Mouse (Mus musculus) E14TG2a.4 (cell line): ENCODE data around the gene Muc3.
A peak's percentile ranks its signal among the peaks of the same experiment; 100 is the strongest.
"Not testable (repeated sequence)": the region's sequence is repeated elsewhere in the genome, so short reads cannot be mapped to it uniquely, and the experiment has no call there.

Source experiments
- H3K27me3 ChIP-seq: 2 replicates; pipeline ENCODE4 v1.6.1; 2014; ENCODE audit warnings: low read length, control low read depth; ENCODE audit not compliant: insufficient read depth
- H3K36me3 ChIP-seq: 2 replicates; pipeline ENCODE4 v1.6.1; 2014; ENCODE audit warnings: low read length, control low read depth; ENCODE audit not compliant: insufficient read depth
- H3K4me1 ChIP-seq: replicated peaks from 2 replicates; pipeline ENCODE4 v1.6.1; 2014; ENCODE audit warnings: low read depth, low read length, control low read depth
- H3K4me3 ChIP-seq: replicated peaks from 2 replicates; pipeline ENCODE4 v1.5.1; 2014; ENCODE audit warnings: mild to moderate bottlenecking, low read length
- H3K9me3 ChIP-seq: 2 replicates; pipeline ENCODE4 v1.6.1; 2014; ENCODE audit warnings: low read length, control low read depth
- CTCF ChIP-seq: conservative IDR thresholded peaks from 2 replicates; pipeline ENCODE4 v1.5.1; 2014; ENCODE audit warnings: low read length
- NANOG ChIP-seq: IDR thresholded peaks from 2 replicates; pipeline ENCODE4 v1.6.1; 2014; ENCODE audit warnings: borderline replicate concordance, low read length, mixed read lengths
- POU5F1 ChIP-seq: IDR thresholded peaks from 2 replicates; pipeline ENCODE4 v1.6.1; 2014; ENCODE audit warnings: low read length, borderline replicate concordance

Gene Muc3

GRCm38 (mm10) chr5:137149272-137149882 is at the start of gene Muc3:
Muc3 (minus strand) TSS chr5:137149322.
- H3K9me3 ChIP-seq, H3K4me3 ChIP-seq, H3K36me3 ChIP-seq, H3K27me3 ChIP-seq: not testable (repeated sequence)
- peaks cover 17% of the 10 kb centered on the region for H3K4me1 ChIP-seq

GRCm38 (mm10) chr5:137194488-137195120 is 45.5 kb upstream of the Muc3 start:
- Histone ChIP-seq H3K36me3 (no peaks in the 10 kb centered on the region), H3K9me3 (no peaks in the 10 kb centered on the region), H3K27me3 (peaks cover 20% of the 10 kb centered on the region), H3K4me1 (peaks cover 11% of the 10 kb centered on the region), H3K4me3 (no peak overlapping the region)
- no peak for TF ChIP-seq POU5F1
- TF ChIP-seq CTCF = no peak
- TF ChIP-seq NANOG = no peak

DNA sequence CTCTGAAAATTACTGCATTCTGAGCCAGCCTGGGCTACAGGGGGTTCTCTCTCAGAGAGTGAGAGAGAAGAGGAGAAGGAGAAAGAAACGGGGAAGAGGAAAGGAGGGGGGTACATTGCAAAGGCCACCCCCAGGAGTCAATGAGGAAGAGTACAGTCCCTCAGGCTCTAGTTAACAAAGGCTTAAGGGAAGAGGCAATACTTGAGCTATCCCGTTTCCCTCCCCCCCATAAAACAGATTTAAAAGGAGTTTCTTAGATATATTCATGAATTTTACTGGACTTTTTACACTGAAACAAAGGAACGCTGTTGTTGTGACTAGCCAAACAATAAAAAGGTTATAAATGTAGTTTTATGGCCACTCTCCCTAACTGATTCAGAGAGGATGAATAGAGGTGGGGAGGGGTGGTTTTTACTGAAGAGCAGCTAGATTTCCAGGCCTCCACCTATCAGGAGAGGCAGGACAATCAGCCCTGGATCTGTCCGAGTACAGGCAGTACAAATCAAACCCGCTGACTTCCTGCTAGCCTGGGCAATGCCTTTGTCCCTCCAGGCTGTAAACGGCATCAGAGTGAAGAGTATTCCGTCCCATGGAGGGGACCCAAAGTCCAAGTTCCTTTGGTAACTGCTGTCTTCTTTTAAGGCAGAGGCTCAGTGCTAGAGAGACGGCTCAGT is 44.3 kb upstream of the Muc3 start:
- Histone ChIP-seq H3K9me3 (no peaks in the 10 kb centered on the region), H3K36me3 (no peaks in the 10 kb centered on the region), H3K4me1 (peaks cover 11% of the 10 kb centered on the region), H3K27me3 (peaks cover 28% of the 10 kb centered on the region), H3K4me3 (no peak overlapping the region)
- TF ChIP-seq NANOG (no peak), CTCF (no peak)

- TF ChIP-seq POU5F1 = no peak
- TF ChIP-seq NANOG = no peak
- Histone ChIP-seq H3K27me3 (peaks cover 43% of the 10 kb centered on the region), H3K36me3 (no peaks in the 10 kb centered on the region), H3K9me3 (no peaks in the 10 kb centered on the region), H3K4me1 (peaks cover 8% of the 10 kb centered on the region), H3K4me3 (peak overlapping the region; percentile 74)
These were observed 40.2 kb upstream of the Muc3 start for GRCm38 (mm10) chr5:137189326-137189725.

DNA sequence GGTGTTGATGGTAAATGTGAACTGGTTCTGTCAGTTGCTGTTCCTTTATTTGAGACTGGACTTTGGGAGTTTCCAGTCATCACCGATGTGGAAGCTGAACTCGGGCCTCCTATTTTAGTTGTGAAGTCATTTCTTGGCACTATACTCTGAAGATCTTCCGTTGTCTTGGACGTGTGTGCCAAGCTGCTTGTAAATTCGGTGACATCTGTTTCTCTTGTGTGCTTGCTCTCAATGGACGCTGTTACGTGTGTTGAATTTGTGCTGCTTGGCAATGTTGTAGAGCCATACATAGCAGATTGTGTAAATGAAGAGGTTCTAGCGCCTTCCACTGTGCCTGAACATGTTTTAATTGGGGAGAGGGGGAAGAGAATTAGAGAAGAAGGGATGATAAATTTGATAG is 36.2 kb upstream of the Muc3 start:
- TF ChIP-seq NANOG = no peak
- TF ChIP-seq POU5F1 = no peak
- no peak for TF ChIP-seq CTCF
- H3K9me3 ChIP-seq = no peaks in the 10 kb centered on the region

GRCm38 (mm10) chr5:137179646-137180374 is 30.7 kb upstream of the Muc3 start:
- no peak overlapping the region for H3K4me3 ChIP-seq
- no peaks in the 10 kb centered on the region for H3K36me3 ChIP-seq
- no peaks in the 10 kb centered on the region for H3K4me1 ChIP-seq
- no peaks in the 10 kb centered on the region for H3K9me3 ChIP-seq
- peaks cover 26% of the 10 kb centered on the region for H3K27me3 ChIP-seq
- TF ChIP-seq POU5F1 (no peak), NANOG (no peak), CTCF (no peak)

More for the DNA sequence above, 36.2 kb upstream of the Muc3 start:
- Histone ChIP-seq H3K27me3 (peaks cover 31% of the 10 kb centered on the region), H3K4me1 (no peaks in the 10 kb centered on the region), H3K36me3 (no peaks in the 10 kb centered on the region), H3K4me3 (no peak overlapping the region)

GRCm38 (mm10) chr5:137173967-137174366 is 24.8 kb upstream of the Muc3 start:
- no peaks in the 10 kb centered on the region for H3K9me3 ChIP-seq
- H3K27me3 ChIP-seq = peaks cover 35% of the 10 kb centered on the region
- H3K4me3 ChIP-seq = no peak overlapping the region
- H3K36me3 ChIP-seq = no peaks in the 10 kb centered on the region
- peaks cover 9% of the 10 kb centered on the region for H3K4me1 ChIP-seq
- TF ChIP-seq POU5F1 (no peak), CTCF (no peak), NANOG (no peak)

DNA sequence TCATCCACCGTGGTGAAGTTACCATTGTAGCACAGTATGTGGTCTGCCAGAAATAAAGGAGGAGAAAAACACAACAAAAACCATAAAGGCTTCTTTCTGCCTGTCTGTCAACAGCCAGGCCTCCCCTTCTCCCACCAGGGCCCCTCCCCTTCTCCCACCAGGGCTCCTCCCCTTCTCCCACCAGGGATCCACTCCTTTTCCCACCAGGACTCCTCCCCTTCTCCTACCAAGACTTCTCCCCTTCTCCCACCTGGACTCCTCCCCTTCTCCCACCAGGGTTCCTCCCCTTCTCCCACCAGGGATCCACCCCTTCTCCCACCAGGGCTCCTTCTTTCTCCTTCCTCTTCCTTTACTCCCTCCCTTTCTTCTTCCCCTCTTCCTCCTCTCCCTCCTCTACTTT is 23.5 kb upstream of the Muc3 start:
- Histone ChIP-seq H3K27me3 (peaks cover 27% of the 10 kb centered on the region), H3K9me3 (no peaks in the 10 kb centered on the region), H3K4me3 (no peak overlapping the region), H3K4me1 (peaks cover 9% of the 10 kb centered on the region), H3K36me3 (no peaks in the 10 kb centered on the region)
- TF ChIP-seq POU5F1 = no peak
- TF ChIP-seq CTCF = no peak
- TF ChIP-seq NANOG = no peak
